37 mouse cellular contexts compared by ENCODE assay signal in the genomic region with DNA sequence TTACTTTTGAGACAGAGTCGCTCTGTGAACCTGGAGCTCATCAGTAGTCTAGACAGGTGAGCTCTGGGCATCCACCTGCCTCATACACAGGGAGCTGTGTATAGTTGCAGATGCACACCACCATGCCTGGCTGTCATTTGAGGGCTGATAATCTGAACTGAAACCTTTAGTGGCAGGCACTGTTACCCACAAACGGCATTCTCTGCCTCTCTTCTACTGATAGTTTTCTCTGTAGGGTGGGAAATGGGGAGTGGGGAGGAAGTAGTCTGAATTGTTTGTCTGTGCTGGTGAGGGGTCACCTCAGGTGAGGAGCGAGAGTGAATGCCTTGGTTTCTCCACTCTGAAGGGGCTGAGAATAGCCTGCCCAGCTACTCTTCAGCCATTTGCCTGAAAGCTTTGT. TPM values are rescaled to one million over a fixed set of nuclear protein-coding genes. Genes with fewer than 3 reads are reported as not detected.
"Had no signal": no experiment of that assay in that cellular context is flagged by ENCODE, and none has a peak within 500 bp of the region (broad histone marks: within the 10 kb centered on the region; RNA-seq: fewer than 3 reads in every experiment).

No protein-coding gene starts in this region.

- H3K9me3 ChIP-seq: heart, embryonic 10.5 days; heart, embryonic 13.5 days; heart, embryonic 15.5 days; hindbrain, embryonic 10.5 days; hindbrain, embryonic 12.5 days; hindbrain, embryonic 13.5 days; hindbrain, embryonic 15.5 days; intestine, embryonic 15.5 days; kidney, embryonic 15.5 days had no signal

- H3K27ac ChIP-seq: hindbrain, embryonic 10.5 days; hindbrain, embryonic 12.5 days; hindbrain, embryonic 13.5 days; hindbrain, embryonic 14.5 days; hindbrain, embryonic 15.5 days; hindbrain, postnatal 0 days; intestine, embryonic 15.5 days; kidney, embryonic 15.5 days; kidney, postnatal 0 days; layer of hippocampus, adult 2 months; left cerebral cortex, adult 2 months had no signal

- H3K4me1 ChIP-seq: hindbrain, embryonic 12.5 days; hindbrain, embryonic 13.5 days; hindbrain, embryonic 15.5 days; intestine, embryonic 15.5 days; kidney, embryonic 15.5 days had no signal

- H3K9ac ChIP-seq: heart, embryonic 13.5 days; heart, embryonic 15.5 days; hindbrain, embryonic 12.5 days; hindbrain, embryonic 13.5 days; hindbrain, embryonic 14.5 days; hindbrain, embryonic 15.5 days; intestine, embryonic 15.5 days; kidney, embryonic 15.5 days had no signal

- DNase-seq: heart, postnatal 10 days; heart, postnatal 14 days; kidney, adult 11 months; kidney, adult 18-20 months; kidney, adult 2 months; kidney, adult 8-10 months; kidney, adult 9 months; kidney, postnatal 10 days; kidney, postnatal 14 days; kidney, postnatal 25 days; kidney, postnatal 36 days; kidney, postnatal 4 days; layer of hippocampus, adult 9-11 months had no signal

- H3K4me3 ChIP-seq: heart, embryonic 10.5 days; heart, embryonic 13.5 days; heart, embryonic 15.5 days; hindbrain, embryonic 10.5 days; hindbrain, embryonic 12.5 days; hindbrain, embryonic 13.5 days; hindbrain, embryonic 15.5 days; intestine, embryonic 15.5 days; kidney, embryonic 15.5 days; layer of hippocampus, adult 2 months; left cerebral cortex, adult 2 months had no signal

- H3K27me3 ChIP-seq: heart, embryonic 13.5 days; heart, embryonic 15.5 days; hindbrain, embryonic 12.5 days; hindbrain, embryonic 13.5 days; hindbrain, embryonic 15.5 days; intestine, embryonic 15.5 days; kidney, embryonic 15.5 days had no signal

- ATAC-seq: hindbrain, embryonic 16.5 days; hindbrain, postnatal 0 days; inflammation-experienced regulatory T-cells, adult 6 months had no signal

- H3K4me2 ChIP-seq: heart, embryonic 11.5 days; heart, embryonic 15.5 days; hindbrain, embryonic 12.5 days; hindbrain, embryonic 13.5 days; hindbrain, embryonic 14.5 days; hindbrain, embryonic 15.5 days; intestine, embryonic 15.5 days; kidney, embryonic 15.5 days had no signal

RNA-seq across cellular contexts. Expression of gene Pjvk, which starts 39.3 kb away (rescaled TPM):
- total RNA-seq: heart, postnatal 25 days; hematopoietic stem cell, adult 5-6 weeks; layer of hippocampus, postnatal 25 days; left cerebral cortex, adult 18-20 months; left cerebral cortex, adult 2 months had no signal
- polyA plus RNA-seq: heart, embryonic 13.5 days; heart, embryonic 14.5 days; heart, embryonic 15.5 days; inflammation-experienced regulatory T-cells, adult 6 months; intestine, embryonic 16.5 days; large intestine, adult 2 months had no signal
